ENCODE assay signal across 9 mouse cellular contexts in genomic region chr9:99632264-99632663, GRCm38 (mm10). TPM values are rescaled to one million over a fixed set of nuclear protein-coding genes. Genes with fewer than 3 reads are reported as not detected.
A peak's percentile ranks its signal among the peaks of the same experiment; 100 is the strongest.
DNase-seq lines count a peak whose midpoint lies in the region; ATAC-seq lines count a peak whose summit lies in the region.
"Had no signal": no experiment of that assay in that cellular context is flagged by ENCODE, and none has a peak within 500 bp of the region (broad histone marks: within the 10 kb centered on the region; RNA-seq: fewer than 3 reads in every experiment).

No protein-coding gene starts in this region.

- H3K4me2 ChIP-seq in neural tube, embryonic 15.5 days = peak overlapping the region; percentile 45

- peaks cover 1% of the 10 kb centered on the region; the same call in 1 of the 2 replicates for H3K36me3 ChIP-seq in neural tube, embryonic 15.5 days

- peak overlapping the region; percentile 52; the same call in 1 of the 2 replicates for H3K27ac ChIP-seq in neural tube, embryonic 15.5 days (replicated peaks)

- WGBS in neural tube, embryonic 15.5 days = 38% methylated on average over 8 of the region's 8 CpGs

- H3K9ac ChIP-seq in neural tube, embryonic 15.5 days (replicated peaks) = no peak overlapping the region; the same call in 1 of the 2 replicates

- ATAC-seq in neural tube, embryonic 15.5 days (ENCODE audit: low FRiP score) = no peak

- peaks cover 26% of the 10 kb centered on the region for H3K4me1 ChIP-seq in neural tube, embryonic 15.5 days

- H3K9me3 ChIP-seq in neural tube, embryonic 15.5 days (replicated peaks) = no peaks in the 10 kb centered on the region

- peak; percentile 66 for DNase-seq in urinary bladder, postnatal 14 days (ENCODE audit: low spot score)
- no peak for DNase-seq in urinary bladder, postnatal 25 days (ENCODE audit: low spot score)
- DNase-seq in gonadal fat pad, adult 2 months (ENCODE audit: low read depth) = peak; percentile 87
- DNase-seq in kidney, postnatal 25 days = peak; percentile 49 to 71
- DNase-seq in c-Kit-positive CD71-positive TER-119-positive erythroid progenitor cells, embryonic 14.5 days (ENCODE audit: low spot score) = no peak
- DNase-seq in thymus, postnatal 25 days = no peak
- no peak for DNase-seq in left cerebral cortex, adult 18-20 months (ENCODE audit: low spot score in 2 of 2)

- H3K4me3 ChIP-seq in neural tube, embryonic 15.5 days (replicated peaks) = no peak overlapping the region

- no peaks in the 10 kb centered on the region for H3K27me3 ChIP-seq in neural tube, embryonic 15.5 days (replicated peaks)

RNA-seq across cellular contexts. Expression of gene Dzip1l, which starts 3.0 kb away (rescaled TPM):
- polyA plus RNA-seq in gonadal fat pad, adult 2 months (2012; rRNA removed) = 2.0 and 2.9 TPM in 2 replicates
- polyA plus RNA-seq in neural tube, embryonic 15.5 days (2015; fragmentation: Nextera tagmentation; extraction: Ambion mirVana) = 8.5 and 9.6 TPM in 2 replicates
- 10 to 100 TPM; 25.1 to 27.5 TPM for total RNA-seq in left cerebral cortex, adult 18-20 months (2021)

RNA-seq across cellular contexts. Expression of gene A4gnt, which starts 20.0 kb away (rescaled TPM):
- polyA plus RNA-seq in gonadal fat pad, adult 2 months (2012; rRNA removed) = not detected in 2 replicates
- not detected in 2 replicates for polyA plus RNA-seq in neural tube, embryonic 15.5 days (2015; fragmentation: Nextera tagmentation; extraction: Ambion mirVana)
- under 1 TPM; 0.16 to 0.28 TPM for total RNA-seq in left cerebral cortex, adult 18-20 months (2021)
- total RNA-seq: left cerebral cortex, postnatal 10 days had no signal

RNA-seq across cellular contexts. Expression of gene Dbr1, which starts 56.7 kb away (rescaled TPM):
- 5.9 and 7.7 TPM in 2 replicates for polyA plus RNA-seq in gonadal fat pad, adult 2 months (2012; rRNA removed)
- 23.2 and 28.7 TPM in 2 replicates for polyA plus RNA-seq in neural tube, embryonic 15.5 days (2015; fragmentation: Nextera tagmentation; extraction: Ambion mirVana)
- 10 to 100 TPM; 11.2 to 13.8 TPM for total RNA-seq in left cerebral cortex, adult 18-20 months (2021)

Comparison
In these comparisons a context has a peak if more than half of its experiments do, and no peak if none do; other contexts are left out.
1. DNase-seq: peak in urinary bladder, postnatal 14 days (single experiment), gonadal fat pad, adult 2 months (single experiment) and kidney, postnatal 25 days (2 of 2); none in urinary bladder, postnatal 25 days (single experiment), c-Kit-positive CD71-positive TER-119-positive erythroid progenitor cells, embryonic 14.5 days (single experiment), thymus, postnatal 25 days (single experiment) and left cerebral cortex, adult 18-20 months (0 of 2).